Comparison of ENCODE assay signal across 31 mouse cellular contexts in genomic region chr13:20939099-20939498, GRCm38 (mm10).
A peak's percentile ranks its signal among the peaks of the same experiment; 100 is the strongest.
DNase-seq lines count a peak whose midpoint lies in the region; ATAC-seq and TF ChIP-seq lines count a peak whose summit lies in the region.
"Had no signal": no experiment of that assay in that cellular context is flagged by ENCODE, and none has a peak within 500 bp of the region (broad histone marks: within the 10 kb centered on the region; RNA-seq: fewer than 3 reads in every experiment).

No protein-coding gene starts in this region.

- no peaks in the 10 kb centered on the region for H3K36me3 ChIP-seq in forebrain, embryonic 15.5 days
- no peaks in the 10 kb centered on the region for H3K36me3 ChIP-seq in forebrain, embryonic 10.5 days (replicated peaks)
- H3K36me3 ChIP-seq in kidney, adult 2 months (ENCODE audit: control insufficient read depth, insufficient read depth, low read length), result no peaks in the 10 kb centered on the region
- H3K36me3 ChIP-seq: embryonic facial prominence, embryonic 12.5 days; heart, embryonic 10.5 days; heart, embryonic 15.5 days; intestine, embryonic 15.5 days; limb, embryonic 10.5 days; limb, embryonic 15.5 days; liver, embryonic 13.5 days; neural tube, embryonic 12.5 days had no signal

- 0 out of 2 replicates have a peak, but pooled peaks have one; percentile 32 for ATAC-seq in forebrain, embryonic 15.5 days (replicated peaks)
- ATAC-seq: CD4-positive, CD25-positive, alpha-beta regulatory T cell, adult 4 months; intestine, embryonic 15.5 days; midbrain, embryonic 16.5 days had no signal

- WGBS in forebrain, embryonic 15.5 days, result 63% methylated on average over 6 of the region's 6 CpGs
- WGBS in forebrain, embryonic 10.5 days, result 82% methylated on average over 6 of the region's 6 CpGs
- 83% methylated on average over 6 of the region's 6 CpGs for WGBS in kidney, adult 2 months

- no peak for TF ChIP-seq CTCF in kidney, adult 2 months (conservative IDR thresholded peaks at IDR 0.05; ENCODE audit: insufficient read depth, insufficient read length, low read depth, low read length)

- H3K4me3 ChIP-seq in forebrain, embryonic 15.5 days, result no peak overlapping the region
- no peak overlapping the region for H3K4me3 ChIP-seq in forebrain, embryonic 10.5 days
- no peak overlapping the region for H3K4me3 ChIP-seq in kidney, adult 2 months (ENCODE audit: insufficient read depth, low read depth, low read length)
- H3K4me3 ChIP-seq: embryonic facial prominence, embryonic 12.5 days; heart, embryonic 10.5 days; heart, embryonic 15.5 days; intestine, embryonic 15.5 days; limb, embryonic 10.5 days; limb, embryonic 15.5 days; liver, embryonic 13.5 days; neural tube, embryonic 12.5 days had no signal

- TF ChIP-seq POLR2A in kidney, adult 2 months (IDR thresholded peaks at IDR 0.05; ENCODE audit: low read depth, low read length), result no peak

- H3K4me2 ChIP-seq in forebrain, embryonic 15.5 days (replicated peaks), result no peak overlapping the region
- H3K4me2 ChIP-seq: embryonic facial prominence, embryonic 12.5 days; heart, embryonic 15.5 days; hindbrain, embryonic 14.5 days; intestine, embryonic 15.5 days; limb, embryonic 15.5 days; liver, embryonic 13.5 days; neural tube, embryonic 12.5 days had no signal

- no peak for DNase-seq in forebrain, embryonic 10.5 days (ENCODE audit: extremely low spot score, low spot score)
- DNase-seq in layer of hippocampus, adult 9-11 months, result peak; percentile 5
- no peak for DNase-seq in layer of hippocampus, adult 9-10 months (ENCODE audit: low spot score)
- DNase-seq in ES-CJ7 (ENCODE audit: low read depth, low spot score) (peak; percentile 57), adipocyte (ENCODE audit: low spot score) (no peak)
- DNase-seq in brain, adult 2 months (ENCODE audit: low read depth, low spot score), result peak; percentile 44
- DNase-seq in kidney, adult 2 months, result no peak
- DNase-seq: adrenal gland, postnatal 14 days; cerebellum, adult 18-20 months; cerebellum, postnatal 14 days; gastrocnemius, postnatal 25 days; heart, adult 11 months; kidney, adult 8-10 months; kidney, postnatal 4 days; liver, embryonic 13.5 days; lung, adult 18-20 months; lung, postnatal 10 days; thymus, adult 2 months; thymus, postnatal 4 days had no signal

- H3K9ac ChIP-seq in forebrain, embryonic 15.5 days (replicated peaks), result no peak overlapping the region
- H3K9ac ChIP-seq: embryonic facial prominence, embryonic 12.5 days; heart, embryonic 15.5 days; hindbrain, embryonic 14.5 days; intestine, embryonic 15.5 days; limb, embryonic 15.5 days; liver, embryonic 13.5 days; neural tube, embryonic 12.5 days had no signal

- no peaks in the 10 kb centered on the region for H3K9me3 ChIP-seq in forebrain, embryonic 15.5 days
- no peaks in the 10 kb centered on the region for H3K9me3 ChIP-seq in forebrain, embryonic 10.5 days
- H3K9me3 ChIP-seq: embryonic facial prominence, embryonic 12.5 days; heart, embryonic 10.5 days; heart, embryonic 15.5 days; intestine, embryonic 15.5 days; limb, embryonic 10.5 days; limb, embryonic 15.5 days; liver, embryonic 13.5 days; neural tube, embryonic 12.5 days had no signal

- H3K4me1 ChIP-seq in forebrain, embryonic 15.5 days, result no peaks in the 10 kb centered on the region
- no peaks in the 10 kb centered on the region for H3K4me1 ChIP-seq in forebrain, embryonic 10.5 days
- H3K4me1 ChIP-seq in kidney, adult 2 months (ENCODE audit: control insufficient read depth, insufficient read depth, low read length), result no peaks in the 10 kb centered on the region
- H3K4me1 ChIP-seq: embryonic facial prominence, embryonic 12.5 days; heart, embryonic 10.5 days; heart, embryonic 15.5 days; intestine, embryonic 15.5 days; limb, embryonic 10.5 days; limb, embryonic 15.5 days; liver, embryonic 13.5 days; neural tube, embryonic 12.5 days had no signal

- H3K27ac ChIP-seq in forebrain, embryonic 15.5 days (replicated peaks), result no peak overlapping the region
- no peak overlapping the region for H3K27ac ChIP-seq in forebrain, embryonic 10.5 days
- H3K27ac ChIP-seq in kidney, adult 2 months (ENCODE audit: insufficient read depth, low read depth, low read length), result no peak overlapping the region
- H3K27ac ChIP-seq: embryonic facial prominence, embryonic 12.5 days; heart, embryonic 10.5 days; heart, embryonic 15.5 days; hindbrain, embryonic 14.5 days; intestine, embryonic 15.5 days; kidney, postnatal 0 days; limb, embryonic 10.5 days; limb, embryonic 15.5 days; liver, embryonic 13.5 days; neural tube, embryonic 12.5 days had no signal

- no peaks in the 10 kb centered on the region for H3K27me3 ChIP-seq in forebrain, embryonic 15.5 days
- H3K27me3 ChIP-seq in forebrain, embryonic 10.5 days (ENCODE audit: poor library complexity, severe bottlenecking), result no peaks in the 10 kb centered on the region
- no peaks in the 10 kb centered on the region for H3K27me3 ChIP-seq in kidney, adult 2 months (replicated peaks; ENCODE audit: control insufficient read depth, insufficient read depth, low read length)
- H3K27me3 ChIP-seq: embryonic facial prominence, embryonic 12.5 days; heart, embryonic 15.5 days; intestine, embryonic 15.5 days; limb, embryonic 15.5 days; liver, embryonic 13.5 days; neural tube, embryonic 12.5 days had no signal

Comparison
In these comparisons a context has a peak if more than half of its experiments do, and no peak if none do; other contexts are left out.
1. DNase-seq: peak in layer of hippocampus, adult 9-11 months (single experiment), ES-CJ7 (single experiment) and brain, adult 2 months (single experiment); none in forebrain, embryonic 10.5 days (single experiment), layer of hippocampus, adult 9-10 months (single experiment), kidney, adult 2 months (single experiment) and adipocyte (single experiment).